ENCODE assay signal across 8 mouse cellular contexts in the genomic region with DNA sequence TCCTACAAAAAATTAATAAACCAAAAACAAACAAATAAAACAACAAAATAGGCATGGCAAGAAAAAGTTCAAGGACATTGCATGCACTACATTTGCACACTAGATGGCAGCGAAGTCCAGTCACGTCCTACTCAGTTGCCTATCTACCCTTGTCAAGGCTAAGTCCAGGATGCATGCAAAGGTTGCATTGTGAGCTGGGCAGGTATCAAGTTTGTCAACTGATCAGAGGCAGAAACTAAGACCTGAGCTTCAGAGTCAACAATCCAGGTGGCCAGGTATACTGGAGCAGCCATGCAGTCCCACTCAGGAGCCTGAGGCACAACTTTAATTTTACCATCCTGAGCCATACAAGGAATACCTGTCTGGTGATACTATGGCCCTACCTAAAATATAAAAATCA. TPM values are rescaled to one million over a fixed set of nuclear protein-coding genes. Genes with fewer than 3 reads are reported as not detected.
DNase-seq lines count a peak whose midpoint lies in the region; ATAC-seq lines count a peak whose summit lies in the region.

No protein-coding gene starts in this region.

- peaks cover 37% of the 10 kb centered on the region for H3K4me1 ChIP-seq in embryonic facial prominence, embryonic 13.5 days
- peaks cover 5% of the 10 kb centered on the region for H3K4me1 ChIP-seq in hindbrain, embryonic 11.5 days (replicated peaks; ENCODE audit: control insufficient read depth, insufficient read depth, low read length)
- H3K4me1 ChIP-seq in limb, embryonic 12.5 days (replicated peaks) = peaks cover 33% of the 10 kb centered on the region
- H3K4me1 ChIP-seq in midbrain, embryonic 14.5 days (ENCODE audit: control insufficient read depth, insufficient read depth, low read length) = peaks cover 25% of the 10 kb centered on the region

- WGBS in embryonic facial prominence, embryonic 13.5 days = 6% methylated on average over 2 of the region's 2 CpGs
- 6% methylated on average over 2 of the region's 2 CpGs for WGBS in hindbrain, embryonic 11.5 days
- WGBS in limb, embryonic 12.5 days = 4% methylated on average over 2 of the region's 2 CpGs
- 8% methylated on average over 2 of the region's 2 CpGs for WGBS in midbrain, embryonic 14.5 days

- H3K9ac ChIP-seq in embryonic facial prominence, embryonic 13.5 days = no peak overlapping the region
- H3K9ac ChIP-seq in hindbrain, embryonic 11.5 days (ENCODE audit: low read depth, low read length) = no peak overlapping the region
- H3K9ac ChIP-seq in limb, embryonic 12.5 days (replicated peaks) = no peak overlapping the region
- H3K9ac ChIP-seq in midbrain, embryonic 14.5 days (replicated peaks; ENCODE audit: low read length) = no peak overlapping the region

- H3K36me3 ChIP-seq in embryonic facial prominence, embryonic 13.5 days = peaks cover 35% of the 10 kb centered on the region
- H3K36me3 ChIP-seq in hindbrain, embryonic 11.5 days (ENCODE audit: control insufficient read depth, insufficient read depth, low read length) = peaks cover 15% of the 10 kb centered on the region
- H3K36me3 ChIP-seq in limb, embryonic 12.5 days = peaks cover 36% of the 10 kb centered on the region
- peaks cover 38% of the 10 kb centered on the region for H3K36me3 ChIP-seq in midbrain, embryonic 14.5 days (ENCODE audit: control insufficient read depth, insufficient read depth, low read length)

- H3K4me2 ChIP-seq in embryonic facial prominence, embryonic 13.5 days = no peak overlapping the region
- no peak overlapping the region for H3K4me2 ChIP-seq in hindbrain, embryonic 11.5 days (replicated peaks; ENCODE audit: low read depth, low read length)
- H3K4me2 ChIP-seq in limb, embryonic 12.5 days = no peak overlapping the region
- no peak overlapping the region for H3K4me2 ChIP-seq in midbrain, embryonic 14.5 days (ENCODE audit: low read length)

- H3K27ac ChIP-seq in embryonic facial prominence, embryonic 13.5 days = no peak overlapping the region
- H3K27ac ChIP-seq in hindbrain, embryonic 11.5 days (ENCODE audit: low read depth, low read length) = no peak overlapping the region
- no peak overlapping the region for H3K27ac ChIP-seq in limb, embryonic 12.5 days
- H3K27ac ChIP-seq in midbrain, embryonic 14.5 days (replicated peaks; ENCODE audit: low read depth, low read length) = no peak overlapping the region

- peak; percentile 53 for DNase-seq in left cerebral cortex, postnatal 4 days
- no peak for DNase-seq in left cerebral cortex, adult 8-10 months (ENCODE audit: low spot score in 2 of 2)
- peak; percentile 70 for DNase-seq in adrenal gland, postnatal 14 days
- peak; percentile 65 for DNase-seq in hindbrain, embryonic 11.5 days (ENCODE audit: low spot score)
- DNase-seq in midbrain, embryonic 14.5 days = peak; percentile 84
- peak; percentile 56 to 60 for DNase-seq in thymus, postnatal 36 days

- H3K9me3 ChIP-seq in embryonic facial prominence, embryonic 13.5 days = no peaks in the 10 kb centered on the region
- H3K9me3 ChIP-seq in hindbrain, embryonic 11.5 days (ENCODE audit: control insufficient read depth, low read length) = no peaks in the 10 kb centered on the region
- no peaks in the 10 kb centered on the region for H3K9me3 ChIP-seq in limb, embryonic 12.5 days
- H3K9me3 ChIP-seq in midbrain, embryonic 14.5 days (ENCODE audit: control insufficient read depth, low read length) = no peaks in the 10 kb centered on the region

- intact Hi-C loops in left cerebral cortex, postnatal 4 days (cut with DNase I) = loop anchor here (5.0 kb wide), 1 partner anchor 84 kb away; a partner anchor contains a TSS

- no peak overlapping the region for H3K4me3 ChIP-seq in embryonic facial prominence, embryonic 13.5 days
- H3K4me3 ChIP-seq in hindbrain, embryonic 11.5 days (ENCODE audit: low read depth, low read length) = no peak overlapping the region
- no peak overlapping the region for H3K4me3 ChIP-seq in limb, embryonic 12.5 days (replicated peaks)
- no peak overlapping the region for H3K4me3 ChIP-seq in midbrain, embryonic 14.5 days (replicated peaks; ENCODE audit: low read depth, low read length)

- peak; percentile 61; the same call in 1 of the 2 replicates for ATAC-seq in embryonic facial prominence, embryonic 13.5 days (ENCODE audit: insufficient number of reproducible peaks, insufficient read depth, low FRiP score, low TSS enrichment, low read depth)
- peak; percentile 65 for ATAC-seq in hindbrain, embryonic 11.5 days (ENCODE audit: low FRiP score)
- peak; percentile 49 for ATAC-seq in limb, embryonic 12.5 days (ENCODE audit: insufficient number of reproducible peaks, insufficient read depth, low FRiP score, low TSS enrichment, low read depth)
- ATAC-seq in midbrain, embryonic 14.5 days (ENCODE audit: low FRiP score, low TSS enrichment) = peak; percentile 53; the same call in 1 of the 2 replicates

- no peaks in the 10 kb centered on the region for H3K27me3 ChIP-seq in embryonic facial prominence, embryonic 13.5 days
- no peaks in the 10 kb centered on the region for H3K27me3 ChIP-seq in hindbrain, embryonic 11.5 days (ENCODE audit: control insufficient read depth, insufficient read depth, low read length)
- H3K27me3 ChIP-seq in limb, embryonic 12.5 days = no peaks in the 10 kb centered on the region
- no peaks in the 10 kb centered on the region for H3K27me3 ChIP-seq in midbrain, embryonic 14.5 days (ENCODE audit: control insufficient read depth, insufficient read depth, low read length)

RNA-seq across cellular contexts. Expression of a gene that starts 21.9 kb away (rescaled TPM):
- total RNA-seq in left cerebral cortex, postnatal 4 days (2021) = 10 to 100 TPM; 81.7 to 81.8 TPM
- total RNA-seq in left cerebral cortex, adult 8-10 months (2022) = 100 to 1,000 TPM in 1 of 4 experiments, 10 to 100 TPM in 3; 88.9 to 100 (median 94.9) TPM
- 87.4 and 92.1 TPM in 2 replicates for total RNA-seq in adrenal gland, postnatal 14 days (2021)
- polyA plus RNA-seq in embryonic facial prominence, embryonic 13.5 days (2015; fragmentation: Nextera tagmentation; extraction: Ambion mirVana) = 73.0 and 75.3 TPM in 2 replicates
- 47.2 and 55.7 TPM in 2 replicates for polyA plus RNA-seq in hindbrain, embryonic 11.5 days (2014; fragmentation: Nextera tagmentation; extraction: Ambion mirVana)
- polyA plus RNA-seq in limb, embryonic 12.5 days (2016; fragmentation: Nextera tagmentation; extraction: Ambion mirVana) = 74.9 and 78.0 TPM in 2 replicates
- 73.5 and 78.2 TPM in 2 replicates for polyA plus RNA-seq in midbrain, embryonic 14.5 days (2014; fragmentation: Nextera tagmentation; extraction: Ambion mirVana)

RNA-seq across cellular contexts. Expression of a gene that starts 52.4 kb away (rescaled TPM):
- total RNA-seq in left cerebral cortex, postnatal 4 days (2021) = 10 to 100 TPM; 23.8 to 23.9 TPM
- total RNA-seq in left cerebral cortex, adult 8-10 months (2022) = 10 to 100 TPM; 35.0 to 42.2 (median 41.3) TPM
- total RNA-seq in adrenal gland, postnatal 14 days (2021) = 212 and 214 TPM in 2 replicates
- 44.4 and 47.8 TPM in 2 replicates for polyA plus RNA-seq in embryonic facial prominence, embryonic 13.5 days (2015; fragmentation: Nextera tagmentation; extraction: Ambion mirVana)
- 3.5 and 3.8 TPM in 2 replicates for polyA plus RNA-seq in hindbrain, embryonic 11.5 days (2014; fragmentation: Nextera tagmentation; extraction: Ambion mirVana)
- 17.0 and 30.3 TPM in 2 replicates for polyA plus RNA-seq in limb, embryonic 12.5 days (2016; fragmentation: Nextera tagmentation; extraction: Ambion mirVana)
- 10.1 and 10.5 TPM in 2 replicates for polyA plus RNA-seq in midbrain, embryonic 14.5 days (2014; fragmentation: Nextera tagmentation; extraction: Ambion mirVana)

Comparison
In these comparisons a context has a peak if more than half of its experiments do, and no peak if none do; other contexts are left out.
1. DNase-seq: peak in left cerebral cortex, postnatal 4 days (single experiment), adrenal gland, postnatal 14 days (single experiment), hindbrain, embryonic 11.5 days (single experiment), midbrain, embryonic 14.5 days (single experiment) and thymus, postnatal 36 days (2 of 2); none in left cerebral cortex, adult 8-10 months (0 of 2).
2. Peak in every context shown above with its lines, with median percentiles within 50 percentile points of each other: ATAC-seq.